Mouse (Mus musculus): Measurements from ENCODE around the gene Zkscan17.

- TF ChIP-seq GATA1 (IDR thresholded peaks at IDR 0.05; ENCODE audit: low read length) (no peak), TAL1 (IDR thresholded peaks at IDR 0.05; ENCODE audit: low read length) (no peak)
Observed at GRCm38 (mm10) chr11:59542442-59542841, 15.9 kb upstream of the Zkscan17 start.

All from erythroblast, embryonic 14.5 days (primary cell).